Mouse (Mus musculus) kidney, embryonic 15.5 days (tissue): ENCODE results near the gene Ppp2r2c. TPM values are rescaled to one million over a fixed set of nuclear protein-coding genes. Genes with fewer than 3 reads are reported as not detected.
"Not testable (repeated sequence)": the region's sequence is repeated elsewhere in the genome, so short reads cannot be mapped to it uniquely, and the experiment has no call there.

Source experiments
- ATAC-seq: fragments of 200-750 bp; cut with Nextera tagmentation; replicated peaks from 2 replicates; pipeline ENCODE4 v1.8.0; 2017; ENCODE audit warnings: moderate TSS enrichment; ENCODE audit not compliant: low FRiP score
- H3K27ac ChIP-seq: fragments of 300-500 bp; sonication (generic); 2 replicates; pipeline ENCODE4 v1.5.1; 2015; ENCODE audit warnings: mild to moderate bottlenecking, inconsistent platforms
- H3K27me3 ChIP-seq: fragments of 300-500 bp; sonication (generic); 2 replicates; pipeline ENCODE4 v1.6.1; 2015; ENCODE audit warnings: inconsistent platforms
- H3K36me3 ChIP-seq: fragments of 300-500 bp; sonication (generic); 2 replicates; pipeline ENCODE4 v1.6.1; 2015; ENCODE audit warnings: inconsistent platforms
- H3K4me1 ChIP-seq: fragments of 300-500 bp; sonication (generic); 2 replicates; pipeline ENCODE4 v1.6.1; 2015; ENCODE audit warnings: inconsistent platforms
- H3K4me2 ChIP-seq: fragments of 300-500 bp; sonication (generic); 2 replicates; pipeline ENCODE4 v1.6.1; 2015; ENCODE audit warnings: moderate library complexity, mild to moderate bottlenecking, inconsistent platforms
- H3K4me3 ChIP-seq: fragments of 300-500 bp; sonication (generic); replicated peaks from 2 replicates; pipeline ENCODE4 v1.5.1; 2015; ENCODE audit warnings: mild to moderate bottlenecking, inconsistent platforms
- H3K9ac ChIP-seq: fragments of 300-500 bp; sonication (generic); 2 replicates; pipeline ENCODE4 v1.6.1; 2015; ENCODE audit warnings: mild to moderate bottlenecking, inconsistent platforms
- H3K9me3 ChIP-seq: fragments of 300-500 bp; sonication (generic); replicated peaks from 2 replicates; pipeline ENCODE4 v1.6.1; 2016; ENCODE audit warnings: inconsistent platforms
- WGBS: fragments of 180-500 bp; shearing (Covaris S2); methylation state at CpG from one replicate; pipeline ENCODE4 v1.1.7; 2015; ENCODE audit warnings: mixed read lengths; 5-methylcytosine and 5-hydroxymethylcytosine counted together
- polyA plus RNA-seq: library from polyadenylated mRNA; unstranded; fragments of >200 nt; fragmentation: Nextera tagmentation; extraction: Ambion mirVana; gene quantifications from 2 replicates; pipeline ENCODE4 v1.2.1, GENCODE M21; 2015

Ppp2r2c gene
- polyA plus RNA-seq, 1 experiment from 2014 or later, result 0.61 TPM

DNA sequence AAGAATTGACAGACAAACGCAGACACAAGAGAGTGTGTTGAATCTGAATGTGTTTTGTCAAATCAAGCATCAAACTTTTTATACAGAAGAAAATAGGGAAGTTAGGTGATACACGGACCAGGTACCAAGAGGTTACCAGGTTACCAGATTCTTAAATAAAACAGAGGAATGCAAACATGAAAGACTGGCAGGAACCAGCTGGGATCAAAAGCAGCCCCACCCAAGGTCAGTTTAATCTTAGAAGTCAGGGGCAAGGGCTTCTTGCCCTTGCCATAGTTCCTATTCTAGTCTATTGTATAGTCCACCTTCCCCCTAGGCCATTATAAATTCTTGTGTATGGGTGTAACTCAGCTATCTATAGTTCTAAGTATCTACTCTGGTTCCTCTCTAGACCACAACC, 70.7 kb downstream of the Ppp2r2c start:
- H3K27ac ChIP-seq, H3K4me1 ChIP-seq, H3K9ac ChIP-seq, H3K36me3 ChIP-seq, H3K4me3 ChIP-seq, H3K4me2 ChIP-seq, H3K27me3 ChIP-seq, ATAC-seq, H3K9me3 ChIP-seq: not testable (repeated sequence)
- WGBS, result 74% methylated on average over 2 of the region's 2 CpGs

DNA sequence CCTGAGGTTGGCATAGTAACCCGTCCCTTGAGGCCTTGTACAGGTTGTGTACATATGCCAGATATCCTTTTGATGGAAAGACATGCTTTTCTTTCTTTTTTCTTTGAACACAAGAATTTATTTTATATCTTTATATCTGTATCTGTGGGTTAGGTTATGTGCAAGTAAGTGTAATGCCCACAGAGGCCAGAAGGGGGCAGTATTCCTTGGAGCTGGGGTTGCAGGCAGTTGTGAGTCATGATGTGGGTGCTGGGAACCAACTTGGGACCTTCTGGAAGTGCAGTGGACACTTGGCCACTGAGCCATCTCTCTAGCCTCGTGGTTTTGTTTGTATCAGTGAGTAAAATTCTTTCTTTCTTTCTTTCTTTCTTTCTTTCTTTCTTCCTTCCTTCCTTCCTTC, 74.1 kb downstream of the Ppp2r2c start:
- 94% methylated on average over 2 of the region's 2 CpGs for WGBS
- Histone ChIP-seq H3K4me2 (no peak overlapping the region), H3K4me3 (no peak overlapping the region), H3K27me3 (no peaks in the 10 kb centered on the region; the same call in 1 of the 2 replicates), H3K9ac (no peak overlapping the region), H3K9me3 (no peaks in the 10 kb centered on the region), H3K4me1 (peaks cover 17% of the 10 kb centered on the region), H3K36me3 (no peaks in the 10 kb centered on the region), H3K27ac (no peak overlapping the region)
- no peak for ATAC-seq

GRCm38 (mm10) chr5:36944552-36944951, 76.2 kb downstream of the Ppp2r2c start:
- no peak overlapping the region for H3K4me2 ChIP-seq
- H3K4me3 ChIP-seq, result no peak overlapping the region
- peaks cover 5% of the 10 kb centered on the region; the same call in 1 of the 2 replicates for H3K27me3 ChIP-seq
- H3K27ac ChIP-seq, result 0 out of 2 replicates have a peak overlapping the region, but pooled peaks have one; percentile 16
- no peak for ATAC-seq
- peaks cover 17% of the 10 kb centered on the region for H3K4me1 ChIP-seq
- 48% methylated on average over 5 of the region's 5 CpGs for WGBS
- no peak overlapping the region for H3K9ac ChIP-seq
- H3K36me3 ChIP-seq, result no peaks in the 10 kb centered on the region
- no peaks in the 10 kb centered on the region for H3K9me3 ChIP-seq

DNA sequence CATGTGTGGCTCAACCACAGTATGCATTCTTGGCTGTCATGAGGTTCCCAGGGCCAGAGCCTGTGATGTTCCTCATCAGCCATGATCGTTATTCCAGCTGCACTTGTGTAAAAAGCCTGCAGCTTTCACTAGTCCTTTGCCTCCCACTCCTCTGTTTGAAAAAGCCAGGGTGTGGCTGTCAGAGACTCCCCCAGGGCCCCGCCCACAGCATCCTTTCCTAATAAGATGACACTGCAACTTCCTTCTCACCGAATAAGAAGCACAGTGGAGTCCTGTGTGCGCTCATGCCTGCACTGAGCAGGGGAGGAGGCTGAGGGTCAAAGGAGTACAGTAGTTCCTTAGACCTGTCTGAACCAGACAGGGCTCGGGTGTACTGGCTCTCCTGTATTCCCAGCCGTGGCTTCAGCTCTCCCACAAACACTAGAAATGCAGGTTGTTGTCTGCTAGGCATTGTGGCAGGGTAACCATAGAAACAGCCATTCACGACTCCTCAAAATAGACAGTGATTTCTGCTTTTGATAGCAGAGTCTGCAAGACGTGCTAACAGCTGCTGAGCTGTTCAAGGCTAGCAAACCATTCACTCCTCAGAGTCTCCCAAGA, 76.9 kb downstream of the Ppp2r2c start:
- H3K9ac ChIP-seq, result no peak overlapping the region
- H3K4me1 ChIP-seq, result peaks cover 17% of the 10 kb centered on the region
- H3K27me3 ChIP-seq, result peaks cover 5% of the 10 kb centered on the region; the same call in 1 of the 2 replicates
- H3K36me3 ChIP-seq, result no peaks in the 10 kb centered on the region
- WGBS, result 25% methylated on average over 8 of the region's 8 CpGs
- H3K4me3 ChIP-seq, result no peak overlapping the region
- H3K27ac ChIP-seq, result peak overlapping the region; percentile 37; the same call in 1 of the 2 replicates
- no peak overlapping the region for H3K4me2 ChIP-seq
- no peaks in the 10 kb centered on the region for H3K9me3 ChIP-seq
- ATAC-seq, result peak; percentile 87

DNA sequence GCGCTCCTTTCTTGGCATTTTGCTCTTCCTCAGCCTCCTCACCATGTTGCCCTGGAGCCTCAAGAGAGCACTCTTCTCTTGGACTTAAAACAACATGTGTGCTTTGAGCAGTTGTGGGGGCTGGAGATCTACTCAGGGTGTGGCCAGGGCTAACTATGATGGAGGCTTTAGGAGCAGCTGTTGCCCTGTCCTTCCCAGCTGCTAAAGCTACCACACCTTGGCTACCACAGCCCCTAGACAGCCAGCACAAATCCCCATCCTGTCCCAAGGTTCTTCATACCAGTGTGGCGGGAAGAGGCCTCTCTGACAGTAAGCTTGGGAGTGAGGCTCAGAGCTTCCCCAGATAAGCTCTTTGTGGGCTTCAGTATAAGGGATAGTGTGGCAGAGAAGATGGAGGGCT, 77.4 kb downstream of the Ppp2r2c start:
- no peak overlapping the region for H3K4me2 ChIP-seq
- no peaks in the 10 kb centered on the region for H3K36me3 ChIP-seq
- 75% methylated on average over 2 of the region's 2 CpGs for WGBS
- H3K27ac ChIP-seq, result peak overlapping the region; percentile 37; the same call in 1 of the 2 replicates
- peaks cover 17% of the 10 kb centered on the region for H3K4me1 ChIP-seq
- no peak for ATAC-seq
- H3K27me3 ChIP-seq, result peaks cover 8% of the 10 kb centered on the region; the same call in 1 of the 2 replicates
- no peak overlapping the region for H3K4me3 ChIP-seq
- no peaks in the 10 kb centered on the region for H3K9me3 ChIP-seq
- H3K9ac ChIP-seq, result no peak overlapping the region

DNA sequence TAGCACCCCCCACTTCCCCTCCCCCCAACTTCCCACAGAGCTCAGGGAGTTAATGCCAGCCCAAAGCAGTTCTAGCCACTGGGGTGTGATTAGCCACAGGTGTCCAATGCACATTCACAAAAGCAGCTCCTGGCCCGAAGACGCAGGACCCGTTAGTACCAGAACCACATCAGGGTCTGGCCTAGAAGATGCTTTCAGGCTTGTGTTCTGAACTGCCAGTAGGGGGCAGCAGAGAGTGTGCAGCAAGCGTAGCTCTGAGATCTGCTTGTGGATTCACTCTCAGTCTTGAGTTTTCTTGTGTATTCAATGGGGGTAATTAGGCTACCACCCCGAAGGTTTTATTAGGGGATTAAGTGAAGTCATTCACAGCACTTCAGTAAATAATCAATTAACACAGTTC, 78.1 kb downstream of the Ppp2r2c start:
- no peak overlapping the region for H3K9ac ChIP-seq
- no peaks in the 10 kb centered on the region for H3K9me3 ChIP-seq
- no peak overlapping the region for H3K27ac ChIP-seq
- no peak overlapping the region for H3K4me2 ChIP-seq
- peaks cover 17% of the 10 kb centered on the region for H3K4me1 ChIP-seq
- peaks cover 8% of the 10 kb centered on the region; the same call in 1 of the 2 replicates for H3K27me3 ChIP-seq
- WGBS, result 7% methylated on average over 5 of the region's 5 CpGs
- ATAC-seq, result no peak
- no peaks in the 10 kb centered on the region for H3K36me3 ChIP-seq
- H3K4me3 ChIP-seq, result no peak overlapping the region

DNA sequence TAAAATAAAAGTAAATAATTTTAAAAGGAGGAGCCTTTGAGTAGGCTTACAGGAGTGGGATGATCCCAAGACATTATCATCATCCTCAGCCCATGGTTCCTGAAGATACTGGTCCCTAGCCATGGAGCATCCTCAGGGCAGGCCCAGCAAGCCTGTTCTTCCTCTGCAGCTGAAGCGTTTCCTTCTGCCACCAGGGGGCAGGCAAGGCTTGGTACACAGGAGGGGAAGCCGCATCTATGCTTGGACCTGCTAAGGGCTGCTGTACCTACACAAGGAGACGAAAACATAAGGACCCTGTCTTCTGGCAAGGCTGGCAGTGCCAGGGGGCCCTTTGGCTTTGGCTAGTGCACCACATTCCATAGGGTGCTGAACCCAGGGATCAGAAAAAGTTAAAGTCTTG, 80.5 kb downstream of the Ppp2r2c start:
- Histone ChIP-seq H3K27me3 (peaks cover 8% of the 10 kb centered on the region; the same call in 1 of the 2 replicates), H3K9ac (no peak overlapping the region), H3K36me3 (no peaks in the 10 kb centered on the region), H3K4me1 (peaks cover 17% of the 10 kb centered on the region), H3K4me3 (no peak overlapping the region), H3K27ac (no peak overlapping the region), H3K4me2 (no peak overlapping the region), H3K9me3 (no peaks in the 10 kb centered on the region)
- 12% methylated on average over 3 of the region's 3 CpGs for WGBS
- no peak; the same call in 1 of the 2 replicates for ATAC-seq

GRCm38 (mm10) chr5:36950871-36951270, 82.6 kb downstream of the Ppp2r2c start:
- Histone ChIP-seq H3K27me3 (peaks cover 8% of the 10 kb centered on the region; the same call in 1 of the 2 replicates), H3K4me3 (no peak overlapping the region), H3K9me3 (no peaks in the 10 kb centered on the region), H3K36me3 (no peaks in the 10 kb centered on the region), H3K27ac (no peak overlapping the region), H3K4me1 (no peaks in the 10 kb centered on the region), H3K4me2 (no peak overlapping the region), H3K9ac (no peak overlapping the region)
- WGBS, result 59% methylated on average over 2 of the region's 2 CpGs
- no peak for ATAC-seq

- WGBS, result 87% methylated on average over 15 of the region's 15 CpGs
- Histone ChIP-seq H3K9ac (no peak overlapping the region), H3K4me2 (no peak overlapping the region), H3K9me3 (no peaks in the 10 kb centered on the region), H3K27me3 (peaks cover 8% of the 10 kb centered on the region; the same call in 1 of the 2 replicates), H3K36me3 (no peaks in the 10 kb centered on the region), H3K27ac (no peak overlapping the region), H3K4me3 (no peak overlapping the region), H3K4me1 (no peaks in the 10 kb centered on the region)
- ATAC-seq, result no peak
Measured at GRCm38 (mm10) chr5:36952311-36952710, 84.0 kb downstream of the Ppp2r2c start.

DNA sequence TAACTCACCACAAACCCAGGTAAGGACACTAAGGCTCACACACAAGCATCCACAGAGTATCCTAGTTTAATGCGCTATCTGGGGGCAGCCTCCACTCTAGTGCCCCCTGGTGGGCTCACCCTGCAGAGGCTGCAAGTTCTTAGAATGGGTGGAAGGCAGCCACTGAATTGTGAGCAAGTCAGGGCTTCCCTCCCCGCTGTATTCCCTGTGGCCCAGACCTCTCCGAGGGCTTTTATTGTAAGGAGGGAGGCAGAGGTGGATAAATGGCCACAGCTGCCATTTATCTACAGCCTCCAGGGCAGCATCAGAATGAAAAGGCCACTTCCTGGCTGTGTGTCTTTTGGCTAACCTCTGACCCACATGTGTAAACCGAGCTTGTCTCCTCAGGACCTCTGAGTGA, 87.1 kb downstream of the Ppp2r2c start:
- H3K27me3 ChIP-seq, result peaks cover 7% of the 10 kb centered on the region; the same call in 1 of the 2 replicates
- no peaks in the 10 kb centered on the region for H3K9me3 ChIP-seq
- no peak for ATAC-seq
- no peak overlapping the region for H3K27ac ChIP-seq
- 8% methylated on average over 4 of the region's 4 CpGs for WGBS
- no peak overlapping the region for H3K4me2 ChIP-seq
- no peak overlapping the region for H3K4me3 ChIP-seq
- no peaks in the 10 kb centered on the region for H3K4me1 ChIP-seq
- no peaks in the 10 kb centered on the region for H3K36me3 ChIP-seq
- no peak overlapping the region for H3K9ac ChIP-seq

GRCm38 (mm10) chr5:36958837-36959236, 90.5 kb downstream of the Ppp2r2c start:
- WGBS, result 29% methylated on average over 5 of the region's 5 CpGs
- Histone ChIP-seq H3K4me3 (no peak overlapping the region), H3K4me1 (no peaks in the 10 kb centered on the region), H3K4me2 (no peak overlapping the region), H3K27ac (no peak overlapping the region), H3K9ac (no peak overlapping the region), H3K27me3 (peaks cover 4% of the 10 kb centered on the region; the same call in 1 of the 2 replicates), H3K9me3 (no peaks in the 10 kb centered on the region), H3K36me3 (no peaks in the 10 kb centered on the region)
- ATAC-seq, result no peak

DNA sequence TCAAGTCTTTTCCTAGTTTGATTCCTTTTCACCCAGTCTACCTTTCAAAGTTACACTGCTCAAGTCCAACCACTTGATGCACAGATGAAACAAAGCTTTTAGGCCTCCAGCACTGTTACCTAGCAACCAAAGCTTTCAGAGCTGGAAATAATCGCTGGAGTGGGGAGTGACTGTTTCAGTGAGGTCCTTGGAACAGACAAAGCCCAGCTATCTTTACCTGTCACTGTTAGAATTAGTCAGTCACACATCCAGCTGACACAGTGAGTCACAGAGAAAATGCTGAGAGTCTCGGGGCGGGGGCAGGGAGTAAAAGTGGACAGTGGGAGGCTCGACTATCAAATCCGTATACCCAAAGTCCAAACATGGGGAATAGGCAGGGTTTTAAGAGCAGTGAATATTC, 92.2 kb downstream of the Ppp2r2c start:
- Histone ChIP-seq H3K9me3 (no peaks in the 10 kb centered on the region), H3K4me3 (no peak overlapping the region), H3K27me3 (peaks cover 4% of the 10 kb centered on the region; the same call in 1 of the 2 replicates), H3K27ac (no peak overlapping the region), H3K4me2 (no peak overlapping the region), H3K36me3 (peaks cover 9% of the 10 kb centered on the region), H3K9ac (no peak overlapping the region), H3K4me1 (no peaks in the 10 kb centered on the region)
- WGBS, result 55% methylated on average over 5 of the region's 5 CpGs
- ATAC-seq, result no peak

- H3K4me3 ChIP-seq, result no peak overlapping the region
- H3K4me2 ChIP-seq, result no peak overlapping the region
- ATAC-seq, result no peak
- H3K27me3 ChIP-seq, result no peaks in the 10 kb centered on the region
- peaks cover 82% of the 10 kb centered on the region for H3K36me3 ChIP-seq
- H3K27ac ChIP-seq, result no peak overlapping the region
- no peak overlapping the region for H3K9ac ChIP-seq
- H3K9me3 ChIP-seq, result no peaks in the 10 kb centered on the region
- WGBS, result 86% methylated on average over 8 of the region's 8 CpGs
- peaks cover 13% of the 10 kb centered on the region for H3K4me1 ChIP-seq
Measured at GRCm38 (mm10) chr5:36971587-36971986, 103.3 kb downstream of the Ppp2r2c start.
